Mouse (Mus musculus): ENCODE results near the gene Src. TPM values are rescaled to one million over a fixed set of nuclear protein-coding genes. Genes with fewer than 3 reads are reported as not detected.

Src gene
- polyA plus RNA-seq, 1 experiment = 15.4 TPM

- no peak for TF ChIP-seq CTCF (IDR thresholded peaks at IDR 0.05; ENCODE audit: control insufficient read depth, insufficient read depth, low read length)
- TF ChIP-seq POLR2A (IDR thresholded peaks at IDR 0.05; ENCODE audit: borderline replicate concordance, control insufficient read depth, low read depth, low read length) = no peak
- H3K4me1 ChIP-seq (ENCODE audit: control insufficient read depth, insufficient read depth, low read length) = no peaks in the 10 kb centered on the region; the same call in 1 of the 2 replicates
- 89% methylated on average over 6 of the region's 6 CpGs for WGBS
- no peak overlapping the region for H3K27ac ChIP-seq (ENCODE audit: control insufficient read depth, insufficient read depth, low read depth, low read length, poor library complexity)
- H3K4me3 ChIP-seq (replicated peaks; ENCODE audit: control insufficient read depth, low read depth, low read length) = no peak overlapping the region
Measured at GRCm38 (mm10) chr2:157400491-157400890, 17.8 kb upstream of the Src start.

- no peaks in the 10 kb centered on the region; the same call in 1 of the 2 replicates for H3K4me1 ChIP-seq (ENCODE audit: control insufficient read depth, insufficient read depth, low read length)
- H3K27ac ChIP-seq (ENCODE audit: control insufficient read depth, insufficient read depth, low read depth, low read length, poor library complexity) = no peak overlapping the region
- H3K4me3 ChIP-seq (replicated peaks; ENCODE audit: control insufficient read depth, low read depth, low read length) = no peak overlapping the region
- WGBS = 81% methylated on average over 2 of the region's 2 CpGs
- no peak for TF ChIP-seq CTCF (IDR thresholded peaks at IDR 0.05; ENCODE audit: control insufficient read depth, insufficient read depth, low read length)
- no peak for TF ChIP-seq POLR2A (IDR thresholded peaks at IDR 0.05; ENCODE audit: borderline replicate concordance, control insufficient read depth, low read depth, low read length)
Measured at GRCm38 (mm10) chr2:157401261-157401660, 17.0 kb upstream of the Src start.

DNA sequence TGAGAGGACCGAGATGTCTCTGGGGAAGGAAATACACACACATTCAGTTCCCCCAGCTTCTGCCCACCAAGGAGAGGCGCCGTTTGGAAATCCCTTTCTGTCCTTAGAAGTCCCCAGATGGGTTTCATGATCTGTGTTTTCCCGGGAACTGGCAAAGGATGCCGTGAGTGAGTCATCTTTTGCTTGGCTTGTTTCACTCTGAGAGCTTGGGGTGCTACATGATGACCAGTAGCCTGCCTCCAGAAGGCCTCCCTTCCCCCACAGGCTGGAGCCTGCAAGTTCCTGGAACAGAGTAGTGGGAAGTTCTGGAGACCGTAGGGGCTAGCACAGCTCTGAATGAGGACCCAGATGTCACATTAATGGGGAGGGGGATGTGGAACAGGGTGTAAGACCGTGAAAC, 10.6 kb upstream of the Src start:
- 69% methylated on average over 7 of the region's 7 CpGs for WGBS
- Histone ChIP-seq H3K4me3 (replicated peaks; ENCODE audit: control insufficient read depth, low read depth, low read length) (no peak overlapping the region), H3K27ac (ENCODE audit: control insufficient read depth, insufficient read depth, low read depth, low read length, poor library complexity) (no peak overlapping the region), H3K4me1 (ENCODE audit: control insufficient read depth, insufficient read depth, low read length) (no peaks in the 10 kb centered on the region)
- TF ChIP-seq CTCF (IDR thresholded peaks at IDR 0.05; ENCODE audit: control insufficient read depth, insufficient read depth, low read length) = no peak
- no peak for TF ChIP-seq POLR2A (IDR thresholded peaks at IDR 0.05; ENCODE audit: borderline replicate concordance, control insufficient read depth, low read depth, low read length)

DNA sequence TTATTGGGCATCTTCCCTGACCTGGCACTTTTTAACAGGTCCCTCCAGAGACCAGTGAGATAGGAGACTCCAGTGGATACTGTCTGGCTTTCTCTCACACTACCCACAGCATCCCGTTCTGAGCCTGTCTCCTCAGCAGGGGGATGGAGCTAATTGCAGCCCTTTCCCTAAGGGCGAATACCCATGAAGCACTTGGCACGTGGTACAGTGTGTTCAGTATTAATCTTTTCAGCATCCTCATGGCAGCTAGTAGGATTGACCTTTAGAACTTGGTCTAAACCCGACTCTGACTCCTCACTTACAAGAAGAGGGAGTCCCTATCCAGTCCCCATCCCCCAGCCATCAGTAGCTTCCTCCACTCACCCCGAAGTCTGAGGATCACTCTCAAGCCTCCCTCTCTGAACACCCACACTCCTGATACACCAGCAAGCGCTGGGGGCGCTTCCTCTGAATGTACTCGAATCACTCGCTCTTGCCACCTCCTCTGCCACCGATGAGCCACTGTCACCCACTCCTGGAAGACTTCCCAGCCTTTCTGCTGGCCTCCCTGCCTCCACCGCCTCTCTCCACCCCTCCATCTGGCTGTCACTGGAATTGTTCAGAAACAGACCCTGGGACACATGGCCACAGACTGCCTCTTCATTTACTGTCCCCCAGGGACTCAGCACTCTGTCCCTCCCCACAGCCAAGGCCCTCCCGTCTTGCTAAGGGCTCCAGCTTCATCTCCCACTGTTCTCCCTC, 8.3 kb upstream of the Src start:
- 82% methylated on average over 12 of the region's 12 CpGs for WGBS
- H3K27ac ChIP-seq (ENCODE audit: control insufficient read depth, insufficient read depth, low read depth, low read length, poor library complexity) = no peak overlapping the region
- no peak for TF ChIP-seq POLR2A (IDR thresholded peaks at IDR 0.05; ENCODE audit: borderline replicate concordance, control insufficient read depth, low read depth, low read length)
- TF ChIP-seq CTCF (IDR thresholded peaks at IDR 0.05; ENCODE audit: control insufficient read depth, insufficient read depth, low read length) = no peak

GRCm38 (mm10) chr2:157411151-157411693, 7.0 kb upstream of the Src start:
- no peak for TF ChIP-seq CTCF (IDR thresholded peaks at IDR 0.05; ENCODE audit: control insufficient read depth, insufficient read depth, low read length)
- no peak for TF ChIP-seq POLR2A (IDR thresholded peaks at IDR 0.05; ENCODE audit: borderline replicate concordance, control insufficient read depth, low read depth, low read length)
- WGBS = 84% methylated on average over 6 of the region's 6 CpGs
- Histone ChIP-seq H3K4me1 (ENCODE audit: control insufficient read depth, insufficient read depth, low read length) (no peaks in the 10 kb centered on the region), H3K27ac (ENCODE audit: control insufficient read depth, insufficient read depth, low read depth, low read length, poor library complexity) (no peak overlapping the region), H3K4me3 (replicated peaks; ENCODE audit: control insufficient read depth, low read depth, low read length) (no peak overlapping the region)

More for the DNA sequence above, 8.3 kb upstream of the Src start:
- no peak overlapping the region for H3K4me3 ChIP-seq (replicated peaks; ENCODE audit: control insufficient read depth, low read depth, low read length)
- no peaks in the 10 kb centered on the region for H3K4me1 ChIP-seq (ENCODE audit: control insufficient read depth, insufficient read depth, low read length)

- Histone ChIP-seq H3K27ac (ENCODE audit: control insufficient read depth, insufficient read depth, low read depth, low read length, poor library complexity) (no peak overlapping the region), H3K4me1 (ENCODE audit: control insufficient read depth, insufficient read depth, low read length) (no peaks in the 10 kb centered on the region), H3K4me3 (replicated peaks; ENCODE audit: control insufficient read depth, low read depth, low read length) (no peak overlapping the region)
- no peak for TF ChIP-seq POLR2A (IDR thresholded peaks at IDR 0.05; ENCODE audit: borderline replicate concordance, control insufficient read depth, low read depth, low read length)
- TF ChIP-seq CTCF (IDR thresholded peaks at IDR 0.05; ENCODE audit: control insufficient read depth, insufficient read depth, low read length) = no peak
- WGBS = 77% methylated on average over 7 of the region's 7 CpGs
Measured at GRCm38 (mm10) chr2:157412497-157412896, 5.7 kb upstream of the Src start.

DNA sequence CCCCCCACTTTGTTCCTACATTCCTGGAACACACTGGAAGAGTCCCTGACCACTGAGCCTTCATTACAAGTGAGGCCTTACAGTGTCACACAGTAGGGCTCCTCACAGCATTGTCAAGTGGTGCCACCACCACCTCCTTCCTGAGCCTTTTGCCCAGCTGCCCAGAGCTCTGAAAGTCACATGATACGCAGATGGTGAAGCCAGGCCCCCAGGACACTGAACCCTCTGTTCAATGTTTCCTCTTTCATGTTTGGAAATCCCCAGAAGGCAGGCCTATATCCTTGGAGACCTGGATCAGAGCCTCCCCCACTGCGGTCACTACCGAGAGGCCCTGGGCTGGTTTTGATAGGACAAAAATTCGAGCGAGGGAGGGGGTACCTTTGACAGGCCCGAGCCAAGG, 1.0 kb upstream of the Src start:
- H3K27ac ChIP-seq (ENCODE audit: control insufficient read depth, insufficient read depth, low read depth, low read length, poor library complexity) = no peak overlapping the region
- no peak overlapping the region for H3K4me3 ChIP-seq (replicated peaks; ENCODE audit: control insufficient read depth, low read depth, low read length)
- no peaks in the 10 kb centered on the region for H3K4me1 ChIP-seq (ENCODE audit: control insufficient read depth, insufficient read depth, low read length)
- 67% methylated on average over 6 of the region's 6 CpGs for WGBS
- TF ChIP-seq CTCF (IDR thresholded peaks at IDR 0.05; ENCODE audit: control insufficient read depth, insufficient read depth, low read length) (no peak), POLR2A (IDR thresholded peaks at IDR 0.05; ENCODE audit: borderline replicate concordance, control insufficient read depth, low read depth, low read length) (no peak)

DNA sequence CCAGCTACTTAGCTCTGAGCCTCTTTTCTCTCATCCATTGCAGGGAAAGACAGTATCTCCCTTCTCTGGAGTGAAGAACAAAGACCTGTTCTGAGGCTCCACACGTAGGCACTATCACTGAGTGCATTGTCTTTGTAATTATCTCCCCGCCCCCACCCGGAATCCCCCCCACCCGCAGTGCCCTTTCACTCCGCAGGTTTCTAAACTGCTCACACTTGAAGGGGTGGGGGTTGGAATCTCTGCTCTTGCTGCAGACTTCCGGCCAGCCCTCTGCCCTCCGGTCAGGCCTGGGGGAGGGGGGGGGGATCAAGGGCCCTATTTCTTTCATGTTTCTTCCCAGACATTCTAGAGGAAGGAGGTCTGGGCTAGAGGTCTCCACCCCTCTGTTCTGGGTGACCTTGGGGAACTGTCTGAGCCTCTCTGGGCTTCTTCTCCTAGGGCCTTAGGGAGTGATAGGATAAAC, 396 bp downstream of the Src start:
- WGBS = 28% methylated on average over 7 of the region's 7 CpGs

More for the DNA sequence above, 396 bp downstream of the Src start:
- H3K4me1 ChIP-seq (ENCODE audit: control insufficient read depth, insufficient read depth, low read length) = no peaks in the 10 kb centered on the region
- H3K4me3 ChIP-seq (replicated peaks; ENCODE audit: control insufficient read depth, low read depth, low read length) = no peak overlapping the region
- no peak overlapping the region for H3K27ac ChIP-seq (ENCODE audit: control insufficient read depth, insufficient read depth, low read depth, low read length, poor library complexity)
- TF ChIP-seq POLR2A (IDR thresholded peaks at IDR 0.05; ENCODE audit: borderline replicate concordance, control insufficient read depth, low read depth, low read length) (no peak), CTCF (IDR thresholded peaks at IDR 0.05; ENCODE audit: control insufficient read depth, insufficient read depth, low read length) (no peak)

Measured in bone marrow, adult 2 months (tissue).